Mouse (Mus musculus) limb, embryonic 10.5 days (tissue): ENCODE measurements around the gene Nphp1. TPM values are rescaled to one million over a fixed set of nuclear protein-coding genes. Genes with fewer than 3 reads are reported as not detected.
A peak's percentile ranks its signal among the peaks of the same experiment; 100 is the strongest.

Source experiments
- DNase-seq: peaks from one replicate; pipeline ENCODE4 v3.0.0-alpha.2; 2017; ENCODE audit warnings: low spot score
- H3K27ac ChIP-seq: fragments of 300-500 bp; sonication (generic); 2 replicates; pipeline ENCODE4 v1.5.1; 2016; ENCODE audit warnings: mild to moderate bottlenecking
- H3K27me3 ChIP-seq: fragments of 300-500 bp; sonication (generic); 2 replicates; pipeline ENCODE4 v1.6.1; 2016; ENCODE audit warnings: low read depth, mild to moderate bottlenecking; ENCODE audit not compliant: poor library complexity, severe bottlenecking
- H3K36me3 ChIP-seq: fragments of 300-500 bp; sonication (generic); 2 replicates; pipeline ENCODE4 v1.6.1; 2016; ENCODE audit warnings: mild to moderate bottlenecking, moderate library complexity
- H3K4me1 ChIP-seq: fragments of 300-500 bp; sonication (generic); 2 replicates; pipeline ENCODE4 v1.6.1; 2016
- H3K4me3 ChIP-seq: fragments of 300-500 bp; sonication (generic); 2 replicates; pipeline ENCODE4 v1.5.1; 2016; ENCODE audit warnings: mild to moderate bottlenecking, moderate library complexity
- H3K9me3 ChIP-seq: fragments of 300-500 bp; sonication (generic); replicated peaks from 2 replicates; pipeline ENCODE4 v1.6.1; 2016; ENCODE audit warnings: mild to moderate bottlenecking
- WGBS: fragments of 180-500 bp; shearing (Covaris S2); methylation state at CpG from one replicate; pipeline ENCODE4 v1.1.7; 2016; 5-methylcytosine and 5-hydroxymethylcytosine counted together
- polyA plus RNA-seq: library from polyadenylated mRNA; unstranded; fragments of >200 nt; fragmentation: Nextera tagmentation; extraction: Ambion mirVana; gene quantifications from 2 replicates; pipeline ENCODE4 v1.2.1, GENCODE M21; 2016

The Nphp1 gene
- polyA plus RNA-seq, 1 experiment from 2014 or later: 43.6 TPM

GRCm38 (mm10) chr2:127761587-127761986, 27.1 kb downstream of the Nphp1 start:
- no peaks in the 10 kb centered on the region for H3K9me3 ChIP-seq
- H3K36me3 ChIP-seq: peaks cover 80% of the 10 kb centered on the region
- no peaks in the 10 kb centered on the region for H3K4me1 ChIP-seq
- no peaks in the 10 kb centered on the region for H3K27me3 ChIP-seq
- DNase-seq: no peak
- no peak overlapping the region for H3K27ac ChIP-seq
- no peak overlapping the region for H3K4me3 ChIP-seq
- WGBS: 94% methylated on average over 5 of the region's 5 CpGs

GRCm38 (mm10) chr2:127760429-127761000, 28.2 kb downstream of the Nphp1 start:
- Histone ChIP-seq H3K27me3 (no peaks in the 10 kb centered on the region), H3K4me3 (no peak overlapping the region), H3K27ac (peak overlapping the region; percentile 19; the same call in 1 of the 2 replicates), H3K9me3 (no peaks in the 10 kb centered on the region), H3K36me3 (peaks cover 78% of the 10 kb centered on the region), H3K4me1 (no peaks in the 10 kb centered on the region)
- 79% methylated on average over 10 of the region's 10 CpGs for WGBS
- no peak for DNase-seq

GRCm38 (mm10) chr2:127760014-127760413, 28.7 kb downstream of the Nphp1 start:
- H3K4me3 ChIP-seq: no peak overlapping the region
- DNase-seq: no peak
- peaks cover 77% of the 10 kb centered on the region for H3K36me3 ChIP-seq
- no peaks in the 10 kb centered on the region for H3K27me3 ChIP-seq
- H3K9me3 ChIP-seq: no peaks in the 10 kb centered on the region
- 94% methylated on average over 6 of the region's 6 CpGs for WGBS
- H3K27ac ChIP-seq: peak overlapping the region; percentile 19; the same call in 1 of the 2 replicates
- H3K4me1 ChIP-seq: no peaks in the 10 kb centered on the region

DNA sequence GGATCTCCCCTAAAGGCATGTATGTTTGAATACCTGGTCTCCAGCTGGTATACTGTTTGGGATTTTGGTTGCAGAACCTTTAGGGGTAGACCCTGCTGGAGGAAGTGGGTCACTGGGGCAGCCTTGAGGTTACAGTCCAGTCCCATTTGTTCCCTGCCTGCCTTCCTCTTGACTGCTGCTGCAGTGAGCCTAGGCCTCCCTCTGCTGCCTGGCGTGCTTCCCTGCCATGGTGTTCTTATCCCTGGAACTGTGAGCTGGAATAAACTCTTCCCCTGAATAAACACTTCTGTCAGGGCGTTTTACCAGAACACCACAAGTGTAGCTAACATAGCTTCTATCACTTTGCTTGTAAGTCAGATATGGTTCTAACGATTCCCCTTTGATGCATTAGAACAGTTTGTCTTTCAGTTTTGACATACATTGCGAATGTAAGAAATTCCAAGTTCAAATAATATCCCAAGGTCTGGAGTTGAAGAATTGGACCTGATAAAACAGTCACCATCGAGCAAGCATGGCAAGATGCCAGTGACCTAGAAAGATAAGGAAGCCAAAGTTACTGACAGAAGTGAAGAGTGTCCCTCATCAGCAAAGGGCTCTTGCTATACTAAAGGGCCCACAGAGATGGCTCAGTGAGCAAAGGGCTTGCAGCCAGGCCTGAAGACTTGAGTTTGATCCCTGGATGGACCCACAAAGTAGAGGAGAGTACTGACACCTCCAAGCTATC, 29.4 kb downstream of the Nphp1 start:
- DNase-seq: no peak
- no peak overlapping the region for H3K27ac ChIP-seq
- 89% methylated on average over 5 of the region's 5 CpGs for WGBS
- no peaks in the 10 kb centered on the region for H3K9me3 ChIP-seq
- no peaks in the 10 kb centered on the region for H3K27me3 ChIP-seq
- H3K4me1 ChIP-seq: no peaks in the 10 kb centered on the region
- no peak overlapping the region for H3K4me3 ChIP-seq
- H3K36me3 ChIP-seq: peaks cover 74% of the 10 kb centered on the region

GRCm38 (mm10) chr2:127757171-127757570, 31.5 kb downstream of the Nphp1 start:
- 29% methylated on average over 8 of the region's 8 CpGs for WGBS
- H3K9me3 ChIP-seq: no peaks in the 10 kb centered on the region
- peaks cover 61% of the 10 kb centered on the region for H3K36me3 ChIP-seq
- H3K27ac ChIP-seq: no peak overlapping the region
- no peaks in the 10 kb centered on the region for H3K27me3 ChIP-seq
- DNase-seq: no peak
- H3K4me1 ChIP-seq: no peaks in the 10 kb centered on the region
- no peak overlapping the region for H3K4me3 ChIP-seq

DNA sequence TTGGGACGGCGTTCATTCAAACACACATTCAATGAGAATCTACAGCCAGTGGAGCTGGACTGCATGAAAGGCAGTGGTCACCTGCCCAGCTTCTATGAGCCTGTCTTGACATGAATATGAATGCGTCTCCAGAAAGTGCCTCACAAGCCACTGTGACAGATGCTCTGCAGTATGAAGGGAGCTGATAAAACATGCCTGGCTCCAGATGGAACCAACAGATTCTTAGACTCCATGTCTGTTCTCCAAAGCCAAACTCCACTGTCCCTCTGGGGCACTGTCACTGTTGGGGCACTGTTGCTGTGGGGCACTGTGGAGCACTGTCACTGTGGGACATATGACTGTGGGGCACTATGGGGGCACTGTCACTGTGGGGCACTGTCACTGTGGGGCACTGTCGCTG, 34.6 kb downstream of the Nphp1 start:
- peaks cover 34% of the 10 kb centered on the region for H3K36me3 ChIP-seq
- no peaks in the 10 kb centered on the region for H3K4me1 ChIP-seq
- DNase-seq: no peak
- 93% methylated on average over 4 of the region's 4 CpGs for WGBS
- no peak overlapping the region for H3K27ac ChIP-seq
- H3K27me3 ChIP-seq: no peaks in the 10 kb centered on the region
- H3K4me3 ChIP-seq: no peak overlapping the region
- H3K9me3 ChIP-seq: no peaks in the 10 kb centered on the region

DNA sequence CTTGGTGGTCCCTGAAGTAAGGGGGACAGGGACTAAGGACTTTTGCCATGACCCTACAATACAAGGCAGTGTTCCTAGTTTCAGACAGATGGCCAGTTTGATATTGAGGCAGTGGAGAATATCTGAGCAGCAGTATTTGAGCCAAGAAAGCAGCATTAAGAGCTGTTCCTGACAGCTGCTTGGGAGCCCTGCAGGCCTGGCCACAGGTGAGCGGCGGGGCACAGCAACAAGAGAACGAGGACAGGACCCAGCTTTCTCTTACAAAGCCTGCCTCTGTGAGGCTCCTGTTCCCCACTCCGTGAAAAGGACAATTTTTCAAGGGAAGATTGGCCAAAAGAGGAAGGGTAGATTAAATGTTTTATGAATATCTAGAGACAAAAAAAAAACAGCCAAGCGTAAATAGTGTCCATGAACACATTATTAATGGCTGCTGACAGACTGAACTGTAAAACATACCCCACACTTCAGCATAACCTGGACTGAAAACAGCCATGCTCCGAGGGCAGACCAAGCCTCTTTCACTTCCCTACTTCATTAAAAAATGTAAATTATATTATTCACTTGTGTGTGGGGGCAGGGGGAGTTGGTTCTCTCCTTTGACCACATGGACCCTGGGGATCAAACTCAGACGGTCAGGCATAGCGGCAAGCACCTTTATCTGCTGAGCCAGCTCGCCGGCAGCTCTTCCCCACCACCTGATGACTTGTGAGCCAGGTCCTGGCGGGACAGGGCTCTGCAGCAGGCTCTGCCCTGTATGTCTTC, 36.7 kb downstream of the Nphp1 start:
- H3K27ac ChIP-seq: no peak overlapping the region
- peaks cover 19% of the 10 kb centered on the region for H3K36me3 ChIP-seq
- 80% methylated on average over 11 of the region's 11 CpGs for WGBS
- H3K9me3 ChIP-seq: no peaks in the 10 kb centered on the region
- no peak overlapping the region for H3K4me3 ChIP-seq
- no peaks in the 10 kb centered on the region for H3K4me1 ChIP-seq
- H3K27me3 ChIP-seq: no peaks in the 10 kb centered on the region
- DNase-seq: no peak

DNA sequence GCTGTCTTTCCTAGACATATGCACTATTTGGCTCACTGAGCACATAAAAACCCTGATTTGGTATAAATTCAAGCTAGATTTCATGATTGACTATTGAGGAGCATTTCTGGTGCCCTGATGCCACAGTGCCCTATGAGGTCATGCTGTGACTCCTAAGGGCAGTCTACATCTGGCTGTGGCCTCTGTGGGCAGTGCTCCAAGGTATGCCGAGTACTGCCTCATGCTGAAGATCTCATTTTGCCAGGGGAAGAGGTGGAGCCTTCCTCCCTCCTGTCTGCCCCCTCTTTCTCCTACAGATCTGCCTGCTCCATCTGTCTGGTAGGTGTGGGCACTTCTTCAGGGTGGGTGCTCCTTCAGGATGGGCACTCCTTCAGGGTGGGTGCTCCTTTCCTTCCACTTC, 39.3 kb downstream of the Nphp1 start:
- Histone ChIP-seq H3K36me3 (peaks cover 9% of the 10 kb centered on the region; the same call in 1 of the 2 replicates), H3K27ac (no peak overlapping the region), H3K4me3 (no peak overlapping the region), H3K27me3 (no peaks in the 10 kb centered on the region), H3K4me1 (peaks cover 1% of the 10 kb centered on the region; the same call in 1 of the 2 replicates), H3K9me3 (no peaks in the 10 kb centered on the region)
- 69% methylated on average over 1 of the region's 1 CpGs for WGBS
- DNase-seq: no peak

- no peak overlapping the region for H3K4me3 ChIP-seq
- H3K36me3 ChIP-seq: peaks cover 3% of the 10 kb centered on the region; the same call in 1 of the 2 replicates
- 76% methylated on average over 7 of the region's 7 CpGs for WGBS
- no peaks in the 10 kb centered on the region for H3K9me3 ChIP-seq
- H3K27ac ChIP-seq: no peak overlapping the region
- peaks cover 4% of the 10 kb centered on the region; the same call in 1 of the 2 replicates for H3K4me1 ChIP-seq
- DNase-seq: no peak
- H3K27me3 ChIP-seq: no peaks in the 10 kb centered on the region
Measured at GRCm38 (mm10) chr2:127748316-127748715, 40.4 kb downstream of the Nphp1 start.

DNA sequence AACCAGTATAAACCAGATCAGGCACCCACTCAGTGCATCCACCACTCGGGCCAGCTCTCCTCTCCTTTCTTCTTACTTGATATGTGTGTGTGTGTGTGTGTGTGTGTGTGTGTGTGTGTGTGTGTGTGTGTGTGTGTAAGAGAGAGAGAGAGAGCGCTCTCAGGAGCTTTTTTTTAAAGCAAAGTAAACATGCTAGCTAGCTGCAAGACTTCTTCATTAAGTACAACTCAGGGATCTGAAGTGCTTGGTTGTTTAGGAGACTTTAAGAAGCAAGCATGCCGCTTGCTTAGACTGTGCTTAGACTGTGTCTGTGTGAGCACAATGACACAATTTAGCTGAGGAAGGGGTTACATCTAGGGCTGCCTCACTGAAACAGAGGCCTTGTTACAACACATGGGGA, 46.1 kb downstream of the Nphp1 start:
- H3K4me1 ChIP-seq: peaks cover 4% of the 10 kb centered on the region; the same call in 1 of the 2 replicates
- H3K4me3 ChIP-seq: no peak overlapping the region
- no peak overlapping the region for H3K27ac ChIP-seq
- 87% methylated on average over 3 of the region's 3 CpGs for WGBS
- peaks cover 15% of the 10 kb centered on the region for H3K36me3 ChIP-seq
- no peak for DNase-seq
- no peaks in the 10 kb centered on the region for H3K27me3 ChIP-seq
- no peaks in the 10 kb centered on the region for H3K9me3 ChIP-seq

GRCm38 (mm10) chr2:127740756-127741519, 47.8 kb downstream of the Nphp1 start:
- Histone ChIP-seq H3K9me3 (no peaks in the 10 kb centered on the region), H3K27ac (no peak overlapping the region), H3K4me1 (peaks cover 4% of the 10 kb centered on the region; the same call in 1 of the 2 replicates), H3K36me3 (peaks cover 15% of the 10 kb centered on the region), H3K4me3 (no peak overlapping the region), H3K27me3 (no peaks in the 10 kb centered on the region)
- DNase-seq: no peak
- 65% methylated on average over 9 of the region's 9 CpGs for WGBS

- H3K27me3 ChIP-seq: no peaks in the 10 kb centered on the region
- no peaks in the 10 kb centered on the region for H3K4me1 ChIP-seq
- H3K9me3 ChIP-seq: no peaks in the 10 kb centered on the region
- 90% methylated on average over 3 of the region's 3 CpGs for WGBS
- no peak for DNase-seq
- H3K27ac ChIP-seq: no peak overlapping the region
- peaks cover 8% of the 10 kb centered on the region for H3K36me3 ChIP-seq
- no peak overlapping the region for H3K4me3 ChIP-seq
Measured at GRCm38 (mm10) chr2:127737885-127738284, 50.8 kb downstream of the Nphp1 start.
